Mouse (Mus musculus) heart, embryonic 11.5 days (tissue): ENCODE results near the gene Arhgdia. TPM values are rescaled to one million over a fixed set of nuclear protein-coding genes. Genes with fewer than 3 reads are reported as not detected.

Experiments
- ATAC-seq: fragments of 200-750 bp; cut with Nextera tagmentation; replicated peaks from 2 replicates; pipeline ENCODE4 v1.8.0; 2017; ENCODE audit warnings: moderate library complexity; ENCODE audit not compliant: insufficient number of reproducible peaks, low FRiP score, low TSS enrichment
- H3K27ac ChIP-seq: fragments of 300-500 bp; sonication (generic); 2 replicates; pipeline ENCODE4 v1.5.1; 2014; ENCODE audit warnings: mild to moderate bottlenecking, low read depth, low read length
- H3K27me3 ChIP-seq: fragments of 300-500 bp; sonication (generic); 2 replicates; pipeline ENCODE4 v1.6.1; 2014; ENCODE audit warnings: mild to moderate bottlenecking, low read length, mixed read lengths; ENCODE audit not compliant: control insufficient read depth, insufficient read depth
- H3K36me3 ChIP-seq: fragments of 300-500 bp; sonication (generic); 2 replicates; pipeline ENCODE4 v1.6.1; 2014; ENCODE audit warnings: mild to moderate bottlenecking, low read length, moderate library complexity, mixed read lengths; ENCODE audit not compliant: control insufficient read depth, insufficient read depth
- H3K4me1 ChIP-seq: fragments of 300-500 bp; sonication (generic); 2 replicates; pipeline ENCODE4 v1.6.1; 2014; ENCODE audit warnings: low read length; ENCODE audit not compliant: control insufficient read depth, insufficient read depth
- H3K4me2 ChIP-seq: fragments of 300-500 bp; sonication (generic); 2 replicates; pipeline ENCODE4 v1.6.1; 2014; ENCODE audit warnings: mild to moderate bottlenecking, moderate library complexity
- H3K4me3 ChIP-seq: fragments of 300-500 bp; sonication (generic); 2 replicates; pipeline ENCODE4 v1.5.1; 2014; ENCODE audit warnings: low read depth, low read length
- H3K9ac ChIP-seq: fragments of 300-500 bp; sonication (generic); 2 replicates; pipeline ENCODE4 v1.6.1; 2014; ENCODE audit warnings: mild to moderate bottlenecking, low read depth, low read length, moderate library complexity
- H3K9me3 ChIP-seq: fragments of 300-500 bp; sonication (generic); replicated peaks from 2 replicates; pipeline ENCODE4 v1.6.1; 2016; ENCODE audit warnings: low read length; ENCODE audit not compliant: control insufficient read depth
- WGBS: fragments of 180-500 bp; shearing (Covaris S2); extraction: QIAGEN DNeasy Blood & Tissue Kit; methylation state at CpG from one replicate; pipeline ENCODE4 v1.1.7; 2014; ENCODE audit not compliant: insufficient replicate concordance; 5-methylcytosine and 5-hydroxymethylcytosine counted together
- polyA plus RNA-seq: library from polyadenylated mRNA; unstranded; fragments of >200 nt; fragmentation: Nextera tagmentation; extraction: Ambion mirVana; gene quantifications from 2 replicates; pipeline ENCODE4 v1.2.1, GENCODE M21; 2014

The Arhgdia gene
- 468 and 477 TPM in 2 replicates for polyA plus RNA-seq

DNA sequence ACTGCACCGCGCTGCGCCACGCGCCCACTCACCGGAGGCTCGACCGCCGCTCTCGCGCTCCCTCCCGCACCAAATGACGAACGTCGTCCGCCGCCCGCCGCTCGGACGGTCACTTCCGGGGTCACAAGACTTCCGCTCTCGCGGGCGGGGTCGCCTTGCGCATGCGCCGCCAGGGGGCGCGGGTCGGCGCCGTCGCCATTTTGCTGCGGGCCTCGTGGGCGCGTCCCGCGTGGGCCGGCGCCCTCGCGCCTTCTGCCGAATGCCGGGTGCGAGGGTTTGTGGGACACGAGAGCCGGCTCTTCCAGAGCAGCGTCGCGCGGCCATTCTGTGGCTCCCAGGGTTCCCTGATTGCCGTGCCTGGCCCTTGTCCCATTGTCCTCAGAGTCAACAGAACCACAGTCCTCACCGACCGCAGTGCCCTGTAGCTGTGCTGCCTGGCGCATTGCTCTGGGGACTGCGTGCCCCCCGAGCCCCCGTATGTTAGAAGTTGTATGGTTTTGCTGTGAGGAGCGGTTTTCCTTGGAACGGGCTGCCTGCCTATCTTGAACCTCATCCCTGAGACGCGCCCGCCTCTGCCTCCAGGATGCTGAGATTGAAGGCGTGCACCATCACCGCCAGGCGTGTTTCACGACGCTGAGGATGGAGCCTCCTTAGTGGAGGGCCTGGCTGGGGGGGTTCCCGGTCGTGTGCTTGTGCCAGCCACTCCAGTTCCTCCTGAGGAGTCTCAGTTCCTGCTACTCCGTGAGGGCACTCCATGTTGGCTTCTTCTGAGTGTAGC lies at the start of gene Arhgdia:
TSS of gene Arhgdia (minus strand) at position 135 of the 778 bp plus-strand sequence.
- peaks cover 25% of the 10 kb centered on the region for H3K4me1 ChIP-seq
- no peaks in the 10 kb centered on the region for H3K27me3 ChIP-seq
- WGBS = 6% methylated on average over 47 of the region's 75 CpGs
- H3K9me3 ChIP-seq = peaks cover 4% of the 10 kb centered on the region; the same call in 1 of the 2 replicates
- ATAC-seq = peak; percentile 20; the same call in 1 of the 2 replicates
- H3K4me3 ChIP-seq = peak within 1 kb of the TSS; percentile 95
- peak within 1 kb of the TSS; percentile 92 for H3K27ac ChIP-seq
- H3K36me3 ChIP-seq = peaks cover 37% of the 10 kb centered on the region
- peak within 1 kb of the TSS; percentile 96 for H3K4me2 ChIP-seq
- H3K9ac ChIP-seq = peak within 1 kb of the TSS; percentile 96

DNA sequence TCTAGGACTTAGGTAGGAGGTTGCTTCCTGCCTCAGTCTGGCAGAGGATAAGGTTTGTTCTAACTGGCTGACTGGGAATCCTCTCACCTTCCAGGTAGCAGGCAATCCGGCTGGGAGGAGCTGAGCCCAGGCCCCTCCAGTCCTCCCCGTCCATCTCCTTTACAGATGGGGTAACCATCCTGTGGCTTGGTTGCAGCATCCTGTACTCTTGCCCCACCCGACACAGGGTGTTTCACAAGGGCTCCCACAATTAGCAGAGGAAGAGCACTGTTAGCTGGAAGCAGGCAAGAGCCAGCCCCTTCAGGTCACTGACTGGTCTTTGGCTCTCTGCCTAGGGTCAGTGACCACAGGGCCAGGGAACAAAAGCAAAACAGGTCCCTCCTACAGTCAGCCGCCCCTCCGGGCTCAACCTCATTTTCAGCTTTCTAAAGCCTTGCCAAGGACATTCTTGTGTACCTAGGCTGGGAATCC lies 49.0 kb upstream of the Arhgdia start:
- peak overlapping the region; percentile 91 for H3K4me2 ChIP-seq
- peak overlapping the region; percentile 69 for H3K9ac ChIP-seq
- H3K9me3 ChIP-seq = no peaks in the 10 kb centered on the region
- peak overlapping the region; percentile 92 for H3K4me3 ChIP-seq
- H3K27me3 ChIP-seq = no peaks in the 10 kb centered on the region
- WGBS = 47% methylated on average over 5 of the region's 5 CpGs
- peaks cover 9% of the 10 kb centered on the region; the same call in 1 of the 2 replicates for H3K36me3 ChIP-seq
- H3K27ac ChIP-seq = peak overlapping the region; percentile 83
- peaks cover 41% of the 10 kb centered on the region for H3K4me1 ChIP-seq
- no peak for ATAC-seq

DNA sequence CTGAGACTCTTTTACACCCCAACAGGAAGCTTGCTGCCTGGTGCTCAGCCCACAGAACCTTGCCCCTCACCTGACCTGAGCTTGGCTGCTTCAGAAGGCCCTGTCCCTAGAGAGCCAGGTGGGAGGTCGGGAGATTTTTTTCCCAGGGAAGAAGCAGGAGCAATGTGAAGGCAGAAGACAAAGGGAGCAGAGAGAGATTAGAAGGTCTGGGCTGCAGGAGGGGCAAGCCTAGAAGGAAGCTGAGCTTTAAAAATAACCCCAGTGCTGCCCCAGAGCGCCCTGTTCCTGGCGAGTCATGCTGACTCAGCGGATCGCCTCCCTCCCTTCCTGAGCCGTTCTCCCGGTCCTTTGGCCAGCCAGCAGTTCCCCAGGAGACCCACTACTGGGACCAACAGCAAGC lies 48.5 kb upstream of the Arhgdia start:
- H3K9ac ChIP-seq = peak overlapping the region; percentile 69
- peaks cover 9% of the 10 kb centered on the region; the same call in 1 of the 2 replicates for H3K36me3 ChIP-seq
- H3K27me3 ChIP-seq = no peaks in the 10 kb centered on the region
- WGBS = 4% methylated on average over 7 of the region's 7 CpGs
- H3K4me3 ChIP-seq = peak overlapping the region; percentile 92
- H3K4me2 ChIP-seq = peak overlapping the region; percentile 91
- peaks cover 45% of the 10 kb centered on the region for H3K4me1 ChIP-seq
- ATAC-seq = peak; percentile 42
- H3K27ac ChIP-seq = peak overlapping the region; percentile 83
- no peaks in the 10 kb centered on the region for H3K9me3 ChIP-seq

DNA sequence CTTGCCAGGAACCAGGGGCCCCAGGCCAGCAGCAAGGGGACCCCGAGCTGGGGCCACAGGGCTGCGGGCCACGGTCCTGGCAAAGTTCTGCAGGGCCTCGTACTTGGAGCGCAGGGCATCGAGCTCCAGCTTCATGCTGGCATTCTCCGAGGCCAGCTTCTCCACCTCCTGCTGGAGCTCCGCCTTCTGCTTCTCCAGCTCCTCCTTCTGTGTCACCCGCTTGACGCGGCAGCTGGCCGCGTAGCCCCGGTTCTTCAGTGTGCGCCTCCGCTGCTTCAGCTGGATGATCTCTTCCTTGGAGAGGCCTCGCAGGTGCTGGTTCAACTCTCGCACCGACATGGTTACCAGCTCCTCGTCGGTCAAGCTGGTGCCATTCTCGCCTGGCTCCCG lies 47.9 kb upstream of the Arhgdia start:
- 74% methylated on average over 23 of the region's 23 CpGs for WGBS
- Histone ChIP-seq H3K27me3 (no peaks in the 10 kb centered on the region), H3K9me3 (no peaks in the 10 kb centered on the region), H3K27ac (peak overlapping the region; percentile 83), H3K4me3 (peak overlapping the region; percentile 92; the same call in 1 of the 2 replicates), H3K4me1 (peaks cover 47% of the 10 kb centered on the region), H3K36me3 (peaks cover 9% of the 10 kb centered on the region; the same call in 1 of the 2 replicates), H3K9ac (no peak overlapping the region), H3K4me2 (peak overlapping the region; percentile 91)
- no peak for ATAC-seq

DNA sequence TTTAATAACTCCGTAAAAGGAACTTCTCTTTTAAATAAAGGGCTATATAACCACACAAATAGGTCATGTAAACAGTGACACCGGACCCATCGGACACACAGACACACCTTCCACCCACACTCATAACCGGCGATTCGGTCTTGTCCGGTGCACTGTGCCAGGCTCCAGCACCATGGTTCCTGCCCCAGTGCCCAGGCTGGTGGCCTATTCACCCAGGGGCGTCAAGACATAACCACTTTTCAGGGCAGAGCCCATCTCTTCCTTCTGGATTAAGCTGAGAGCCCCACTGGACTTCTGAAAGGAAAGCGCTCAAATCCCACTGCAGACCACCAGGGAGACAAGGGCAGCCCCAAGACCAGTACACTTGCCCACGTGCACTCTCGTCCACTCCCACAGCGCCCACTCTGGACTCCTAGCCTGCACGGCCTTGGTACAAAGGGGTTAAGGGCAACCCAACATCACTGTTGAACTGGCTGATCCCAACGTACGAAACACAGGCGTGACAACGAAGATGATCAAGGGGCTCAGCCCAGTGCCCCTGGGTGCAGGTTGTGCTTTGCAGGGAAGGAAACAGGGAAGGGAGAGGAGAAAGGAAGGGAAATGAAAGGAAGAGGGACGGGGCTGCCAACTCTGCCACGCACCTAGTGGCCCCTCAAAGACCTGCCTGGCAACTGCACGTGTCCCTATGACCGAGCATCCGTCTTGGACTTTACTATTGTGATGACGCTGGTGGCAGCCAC lies 47.3 kb upstream of the Arhgdia start:
- H3K27me3 ChIP-seq = no peaks in the 10 kb centered on the region
- peaks cover 9% of the 10 kb centered on the region; the same call in 1 of the 2 replicates for H3K36me3 ChIP-seq
- no peak overlapping the region for H3K4me3 ChIP-seq
- ATAC-seq = no peak
- H3K4me2 ChIP-seq = peak overlapping the region; percentile 4; the same call in 1 of the 2 replicates
- no peak overlapping the region for H3K9ac ChIP-seq
- peaks cover 49% of the 10 kb centered on the region for H3K4me1 ChIP-seq
- no peaks in the 10 kb centered on the region for H3K9me3 ChIP-seq
- 93% methylated on average over 23 of the region's 23 CpGs for WGBS
- no peak overlapping the region for H3K27ac ChIP-seq

DNA sequence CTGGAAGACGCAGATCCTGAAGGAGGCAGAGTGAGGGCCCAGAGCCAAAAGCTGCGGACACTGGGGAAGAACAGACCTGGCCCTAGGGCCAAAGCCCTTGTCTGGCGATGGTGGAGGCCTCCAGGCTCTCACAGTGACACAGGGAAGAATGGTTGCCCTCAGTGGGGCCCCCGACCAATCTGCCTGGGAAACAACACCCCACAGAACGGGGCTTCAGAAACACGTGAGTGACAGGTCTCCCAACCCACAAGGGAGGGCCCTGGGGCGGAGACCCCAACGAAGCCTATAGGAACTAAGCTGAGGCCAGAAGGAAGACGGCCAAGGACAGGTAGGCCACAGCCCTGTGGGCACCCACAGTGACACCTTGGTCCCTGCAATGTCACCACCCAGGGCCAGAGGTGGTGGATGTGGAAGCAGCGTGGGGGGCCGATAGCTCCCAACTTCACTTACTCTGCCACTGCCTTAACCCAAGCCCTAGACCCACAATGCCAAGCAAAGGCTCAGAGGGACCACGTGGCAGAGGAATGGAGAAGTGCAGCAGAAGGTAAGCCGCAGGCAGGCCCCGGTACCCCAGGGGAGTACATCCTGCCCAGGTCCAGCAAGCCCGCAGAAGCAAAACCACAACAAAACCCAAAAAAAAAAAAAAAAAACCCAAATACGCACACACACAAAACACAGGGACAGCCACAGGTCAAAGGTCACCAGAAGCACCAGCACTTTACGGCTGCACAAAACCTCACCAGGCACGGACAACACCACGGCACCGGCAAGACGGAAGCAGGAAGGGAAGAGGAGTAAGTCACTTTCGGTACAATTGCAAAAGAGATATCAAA lies 46.3 kb upstream of the Arhgdia start:
- 0 out of 2 replicates have a peak overlapping the region, but pooled peaks have one; percentile 6 for H3K4me2 ChIP-seq
- H3K9ac ChIP-seq = no peak overlapping the region
- WGBS = 80% methylated on average over 22 of the region's 22 CpGs
- no peaks in the 10 kb centered on the region for H3K27me3 ChIP-seq
- H3K36me3 ChIP-seq = peaks cover 9% of the 10 kb centered on the region; the same call in 1 of the 2 replicates
- ATAC-seq = no peak
- H3K27ac ChIP-seq = no peak overlapping the region
- no peaks in the 10 kb centered on the region for H3K9me3 ChIP-seq
- no peak overlapping the region for H3K4me3 ChIP-seq
- peaks cover 50% of the 10 kb centered on the region for H3K4me1 ChIP-seq

DNA sequence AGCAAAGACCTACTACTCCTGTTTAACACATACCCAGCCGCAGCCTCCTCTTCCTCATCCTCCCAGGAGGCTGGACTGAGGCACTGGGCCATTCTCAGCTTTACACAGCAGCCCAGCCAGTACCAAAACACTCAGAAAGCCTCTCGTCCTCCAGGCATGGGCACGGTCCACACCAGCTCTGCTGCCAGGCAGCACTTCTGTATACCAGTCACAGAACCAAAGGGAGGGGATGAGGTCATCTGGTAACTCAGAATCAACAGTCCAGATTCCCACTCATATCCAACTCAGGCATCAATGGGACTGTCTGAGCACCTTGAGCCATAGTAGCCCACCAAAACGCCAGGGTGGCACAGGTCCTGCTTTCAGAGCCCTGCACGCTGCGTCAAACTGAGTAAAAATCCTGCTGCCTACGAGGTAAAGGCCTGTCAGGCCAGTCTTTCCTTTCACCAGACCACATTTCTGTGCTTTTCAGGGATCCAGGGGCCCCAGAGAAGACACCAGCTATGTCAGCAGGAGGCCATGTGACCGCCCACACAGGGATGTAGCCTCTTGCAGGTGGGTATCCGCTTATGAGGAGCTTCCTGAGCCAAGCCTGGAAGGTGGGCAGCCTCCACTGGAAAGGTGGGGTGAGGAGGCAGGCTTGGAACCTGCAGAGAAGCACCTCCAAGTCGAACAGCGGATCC lies 45.5 kb upstream of the Arhgdia start:
- no peak for ATAC-seq
- H3K4me2 ChIP-seq = 0 out of 2 replicates have a peak overlapping the region, but pooled peaks have one; percentile 6
- H3K9ac ChIP-seq = no peak overlapping the region

More for the DNA sequence above, 45.5 kb upstream of the Arhgdia start:
- no peak overlapping the region for H3K4me3 ChIP-seq
- H3K27me3 ChIP-seq = no peaks in the 10 kb centered on the region
- 92% methylated on average over 11 of the region's 11 CpGs for WGBS
- peaks cover 11% of the 10 kb centered on the region; the same call in 1 of the 2 replicates for H3K36me3 ChIP-seq
- H3K4me1 ChIP-seq = peaks cover 45% of the 10 kb centered on the region
- no peak overlapping the region for H3K27ac ChIP-seq
- H3K9me3 ChIP-seq = no peaks in the 10 kb centered on the region
